Mouse (Mus musculus) Muller cell, postnatal 12 days (primary cell): Measurements from ENCODE around the gene Vps4b.
A peak's percentile ranks its signal among the peaks of the same experiment; 100 is the strongest.
"Not testable (repeated sequence)": the region's sequence is repeated elsewhere in the genome, so short reads cannot be mapped to it uniquely, and the experiment has no call there.

ENCODE experiments used
- DNase-seq: peaks from one replicate; pipeline ENCODE4 v3.0.0-alpha.2; 2015; ENCODE audit errors: inconsistent ontology term

The Vps4b gene

GRCm38 (mm10) chr1:106752013-106752412, 44.5 kb downstream of the Vps4b start:
- DNase-seq: no peak

DNA sequence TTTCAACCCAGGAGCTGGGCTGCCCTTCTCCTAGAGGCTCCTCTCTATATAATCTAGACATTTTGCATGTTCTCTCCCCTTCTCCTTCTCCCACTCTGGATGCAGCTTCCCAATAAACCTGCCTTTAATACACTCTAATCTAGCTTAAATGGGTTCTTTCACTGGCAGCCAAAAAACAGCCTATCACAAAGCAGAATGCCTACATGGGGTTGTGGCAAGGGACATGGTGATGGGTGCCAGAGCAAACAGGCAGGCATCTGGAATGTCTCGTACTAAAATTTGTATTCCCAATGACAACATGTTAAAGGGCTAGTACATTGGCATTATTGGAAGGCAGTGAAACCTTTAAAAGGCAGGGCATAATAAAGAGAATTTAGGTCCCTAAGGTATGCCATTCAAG, 45.9 kb downstream of the Vps4b start:
- DNase-seq: no peak

- no peak for DNase-seq
Observed at GRCm38 (mm10) chr1:106748555-106749315, 47.8 kb downstream of the Vps4b start.

DNA sequence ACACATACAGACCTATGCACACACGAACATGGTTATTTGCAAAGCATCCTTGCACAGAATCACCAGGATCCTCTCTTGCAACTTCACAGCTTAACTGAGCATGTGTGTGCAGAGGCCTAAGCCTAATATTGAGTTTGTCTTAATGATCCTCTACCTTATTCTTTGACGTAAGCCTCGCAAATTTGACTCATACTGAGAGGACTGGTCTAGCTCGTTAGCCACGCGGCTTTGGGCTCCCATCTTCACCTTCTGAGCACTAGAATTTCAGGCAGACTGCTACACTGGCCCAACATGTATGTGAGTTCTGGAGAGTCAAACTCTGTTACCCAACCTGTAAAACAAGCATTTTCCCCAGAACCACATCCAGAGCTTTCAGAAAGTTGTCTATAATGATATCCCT, 53.5 kb downstream of the Vps4b start:
- no peak for DNase-seq

DNA sequence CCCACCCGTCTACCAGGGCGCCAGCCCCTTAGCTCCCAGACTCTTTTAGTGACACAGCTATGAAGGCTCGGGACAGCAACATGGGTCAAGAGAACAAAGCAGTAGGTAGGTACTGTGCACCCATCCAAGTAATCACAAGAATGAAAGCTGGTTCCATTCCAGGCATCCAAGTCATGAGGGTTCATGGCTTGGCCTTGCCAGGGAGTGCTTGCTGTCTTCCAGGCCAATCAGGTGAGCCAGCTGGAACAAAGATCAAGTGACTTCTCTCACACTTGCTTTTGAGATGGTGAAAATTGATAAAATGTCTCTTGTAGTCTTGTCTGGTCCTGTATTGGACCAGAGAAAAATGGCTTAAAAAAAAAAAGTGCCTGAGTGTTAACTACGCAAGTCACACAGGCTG, 55.8 kb downstream of the Vps4b start:
- no peak for DNase-seq

DNA sequence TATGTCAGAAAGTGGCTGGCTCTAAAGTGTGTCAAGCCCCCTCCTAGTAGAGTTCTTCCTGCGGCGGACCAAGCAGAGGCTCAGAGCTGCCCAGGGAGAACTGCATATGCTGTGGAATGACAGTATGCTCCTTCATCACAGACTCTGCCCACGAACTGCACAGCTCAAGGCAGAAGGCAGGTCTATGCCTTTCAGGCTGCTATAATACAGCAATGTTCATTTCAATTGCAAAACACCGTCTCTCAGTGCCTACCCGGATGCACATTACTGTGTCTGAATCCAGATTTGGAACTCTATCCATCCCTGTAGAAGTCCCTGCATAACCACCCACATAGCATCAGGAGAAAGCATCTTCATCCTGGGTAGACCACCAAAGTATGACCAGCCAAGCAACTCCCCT, 56.7 kb downstream of the Vps4b start:
- no peak for DNase-seq

DNA sequence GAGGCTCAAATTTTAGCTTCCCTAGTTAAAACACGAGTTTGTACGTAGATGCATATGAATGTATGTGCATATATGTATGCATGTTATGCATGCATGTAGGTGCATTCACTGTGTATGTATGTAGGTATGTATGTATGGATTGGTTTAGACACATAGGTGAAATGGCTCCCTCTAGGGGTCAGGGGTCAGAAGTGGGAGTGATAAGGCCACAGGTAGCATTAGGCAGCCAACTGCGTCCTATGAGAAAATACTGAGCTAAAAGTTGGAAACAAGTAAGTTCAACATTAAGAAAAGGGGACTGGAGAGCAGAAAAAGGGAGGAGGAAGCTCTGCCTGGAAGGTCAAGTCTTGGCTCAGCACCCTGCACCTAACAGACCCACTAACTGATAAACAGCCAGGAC, 58.4 kb downstream of the Vps4b start:
- DNase-seq: no peak

DNA sequence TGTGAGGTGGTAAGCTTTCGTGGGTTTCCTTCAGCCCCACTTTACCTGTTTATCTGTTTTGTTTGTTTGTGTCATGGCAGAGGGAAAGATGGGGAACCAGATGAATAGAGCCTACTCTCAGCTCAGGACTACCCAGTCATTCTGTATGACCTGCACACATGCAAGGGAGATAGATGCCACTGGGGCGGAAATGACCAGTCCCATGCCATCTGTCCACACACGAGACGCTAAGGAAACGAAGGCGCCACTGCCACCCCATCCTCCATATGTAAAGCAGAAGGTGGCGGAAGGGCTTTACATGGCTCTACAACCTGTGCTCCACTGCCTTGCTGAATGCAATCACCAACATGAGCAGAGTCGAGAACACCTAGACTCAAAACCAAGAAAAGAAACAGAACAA, 60.3 kb downstream of the Vps4b start:
- DNase-seq: no peak

DNA sequence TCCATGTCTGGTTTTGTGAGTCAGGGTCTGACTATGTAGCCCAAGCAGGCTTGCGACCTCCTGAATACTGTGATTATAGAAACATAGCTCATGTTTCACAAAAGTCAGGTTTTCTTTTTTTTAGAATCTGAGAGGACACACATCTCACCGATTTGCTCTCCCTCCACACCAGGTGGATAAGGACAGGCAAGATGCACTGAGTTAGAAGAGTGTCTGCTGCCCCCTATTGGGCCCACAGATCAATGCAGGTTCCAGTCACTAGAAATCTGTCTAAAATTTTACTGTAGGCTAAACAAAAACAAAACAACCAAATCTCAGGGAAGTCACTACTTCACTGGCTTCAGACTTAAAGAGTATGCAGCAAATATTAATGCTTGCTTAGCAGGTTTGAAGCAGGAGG, 60.9 kb downstream of the Vps4b start:
- DNase-seq: peak; percentile 35

- no peak for DNase-seq
Observed at GRCm38 (mm10) chr1:106722061-106722460, 74.5 kb downstream of the Vps4b start.

DNA sequence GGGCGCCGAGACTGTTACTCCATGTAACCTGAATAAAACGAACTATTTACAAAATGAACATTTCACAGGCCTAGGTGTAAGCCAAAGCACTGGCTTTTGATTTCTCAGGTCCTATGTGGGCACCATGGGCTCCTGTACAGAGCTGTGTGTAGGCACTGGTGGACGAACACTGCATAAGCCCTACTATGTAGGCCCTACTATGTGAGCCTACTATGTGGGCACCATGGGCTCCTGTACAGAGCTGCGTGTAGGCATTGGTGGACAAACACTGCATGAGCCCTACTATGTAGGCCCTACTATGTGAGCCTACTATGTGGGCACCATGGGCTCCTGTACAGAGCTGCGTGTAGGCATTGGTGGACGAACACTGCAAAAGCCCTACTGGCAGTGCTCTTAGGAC, 78.8 kb downstream of the Vps4b start:
- DNase-seq: not testable (repeated sequence)

DNA sequence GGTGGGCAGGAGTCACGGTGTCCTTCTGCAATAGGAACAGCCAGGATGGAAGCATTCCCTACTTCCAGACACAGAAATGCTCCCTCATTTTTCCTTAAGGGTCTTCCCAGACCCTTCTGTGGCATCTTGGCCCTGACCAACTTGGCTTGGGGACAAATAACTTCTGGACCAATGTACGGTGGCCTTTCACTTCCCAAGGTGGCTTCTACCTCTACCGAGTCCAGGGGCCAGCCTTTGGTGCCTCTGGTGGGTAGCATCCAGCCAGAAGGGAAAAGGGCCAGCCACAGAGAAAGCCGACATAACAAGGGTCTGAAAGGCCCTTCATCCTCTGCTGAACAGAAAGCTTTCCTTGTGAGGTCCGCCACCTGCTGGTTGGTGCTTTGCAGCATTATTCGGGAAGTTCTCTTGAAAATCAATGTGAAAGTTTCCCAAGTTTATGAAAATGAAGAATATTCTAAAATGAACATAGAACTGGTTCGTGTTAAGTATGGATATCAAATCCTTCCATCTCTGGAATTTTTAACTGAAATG, 79.4 kb downstream of the Vps4b start:
- peak; percentile 61 for DNase-seq

DNA sequence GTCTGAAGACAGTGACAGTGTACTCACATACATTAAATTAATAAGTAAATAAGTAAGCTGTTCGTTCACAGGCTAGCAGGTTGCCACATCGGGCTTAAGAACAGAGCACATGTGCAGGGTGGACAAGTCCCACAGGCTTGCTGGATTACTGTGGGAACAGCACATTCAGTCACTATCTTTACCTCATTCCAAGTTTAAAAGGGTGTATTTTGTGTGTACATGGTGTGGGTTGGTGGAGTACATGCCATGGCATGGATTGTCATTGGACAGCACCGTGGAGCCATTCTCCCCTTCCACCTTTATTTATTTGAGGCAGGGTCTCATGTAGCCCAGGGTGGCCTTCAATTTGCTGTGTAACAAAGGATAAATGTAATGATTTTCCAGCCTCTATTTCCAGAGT, 80.4 kb downstream of the Vps4b start:
- no peak for DNase-seq

DNA sequence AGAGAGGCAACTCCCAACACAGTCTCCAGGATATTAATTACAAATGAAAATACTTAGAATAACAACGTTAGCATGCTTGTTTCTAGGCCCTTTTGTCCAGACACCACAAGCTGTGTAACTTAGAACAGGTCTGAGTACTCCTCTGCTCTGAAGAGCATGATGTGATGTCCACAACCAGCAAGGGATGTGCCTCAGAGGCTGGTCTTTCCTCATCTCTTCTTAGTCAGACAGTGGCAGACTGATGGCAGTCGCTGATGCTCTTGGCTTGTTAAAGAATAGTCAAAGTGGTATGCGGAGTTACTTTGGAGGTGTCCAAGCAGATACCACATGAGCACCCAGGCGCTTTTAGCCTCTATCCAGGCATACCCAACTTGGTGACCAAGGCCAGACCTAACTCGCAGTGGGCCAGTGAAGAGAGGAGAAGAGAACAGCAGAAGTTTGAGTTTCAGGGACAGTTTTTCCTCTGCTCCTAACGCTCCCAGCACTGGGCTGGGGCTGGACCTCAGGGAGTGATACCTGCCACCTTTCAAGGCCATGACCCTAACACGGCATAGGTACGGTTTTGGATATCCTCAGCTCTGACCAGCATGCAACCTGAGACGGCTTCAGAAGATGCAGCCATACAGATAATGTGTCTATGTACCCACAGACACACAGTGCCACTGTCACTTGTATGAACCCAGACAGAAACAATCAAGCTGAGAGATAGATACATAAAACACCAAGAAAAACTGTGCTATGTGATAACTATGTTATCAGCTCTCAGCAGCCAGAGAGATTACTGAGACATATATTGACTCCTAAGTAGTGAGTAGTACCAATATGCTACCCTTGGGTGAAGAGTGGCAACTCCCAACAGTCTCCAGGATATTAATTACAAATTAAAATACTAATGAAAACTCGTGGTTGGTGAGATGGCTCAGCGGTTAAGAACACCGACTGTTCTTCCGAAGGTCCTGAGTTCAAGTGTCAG, 81.1 kb downstream of the Vps4b start:
- DNase-seq: no peak

- no peak for DNase-seq
Observed at GRCm38 (mm10) chr1:106714530-106714981, 82.0 kb downstream of the Vps4b start.
